Mouse (Mus musculus) intestine, postnatal 0 days (tissue): ENCODE measurements at regions not wholly inside any gene's neighbourhood (a gene's known extent, or its start where the extent isn't known, plus 50 kb on each side); places are given as distances from the start of the nearest gene placed in this dataset.

Source experiments
- ATAC-seq: fragments of 200-750 bp; cut with Nextera tagmentation; 2 replicates; pipeline ENCODE4 v1.8.0; 2017; ENCODE audit warnings: mild to moderate bottlenecking, moderate TSS enrichment, moderate library complexity
- H3K27ac ChIP-seq: fragments of 300-500 bp; sonication (generic); 2 replicates; pipeline ENCODE4 v1.5.1; 2014; ENCODE audit warnings: mild to moderate bottlenecking, low read depth, low read length, moderate library complexity
- H3K27me3 ChIP-seq: fragments of 300-500 bp; sonication (generic); replicated peaks from 2 replicates; pipeline ENCODE4 v1.6.1; 2014; ENCODE audit warnings: low read length, mixed read lengths; ENCODE audit not compliant: control insufficient read depth, insufficient read depth
- H3K36me3 ChIP-seq: fragments of 300-500 bp; sonication (generic); 2 replicates; pipeline ENCODE4 v1.6.1; 2014; ENCODE audit warnings: mild to moderate bottlenecking, moderate library complexity; ENCODE audit not compliant: control insufficient read depth, insufficient read depth
- H3K4me1 ChIP-seq: fragments of 300-500 bp; sonication (generic); replicated peaks from 2 replicates; pipeline ENCODE4 v1.6.1; 2014; ENCODE audit warnings: antibody characterized with exemption, low read length, mixed read lengths; ENCODE audit not compliant: control insufficient read depth, insufficient read depth
- H3K4me2 ChIP-seq: fragments of 300-500 bp; sonication (generic); replicated peaks from 2 replicates; pipeline ENCODE4 v1.6.1; 2014; ENCODE audit warnings: low read depth, mild to moderate bottlenecking, moderate library complexity
- H3K4me3 ChIP-seq: fragments of 300-500 bp; sonication (generic); 2 replicates; pipeline ENCODE4 v1.5.1; 2014; ENCODE audit warnings: low read depth, low read length
- H3K9ac ChIP-seq: fragments of 300-500 bp; sonication (generic); 2 replicates; pipeline ENCODE4 v1.6.1; 2014; ENCODE audit warnings: mild to moderate bottlenecking, low read depth, low read length
- H3K9me3 ChIP-seq: fragments of 300-500 bp; sonication (generic); 2 replicates; pipeline ENCODE4 v1.6.1; 2016; ENCODE audit warnings: mixed run types; ENCODE audit not compliant: control insufficient read depth
- CTCF ChIP-seq: sonication (generic); IDR thresholded peaks from 2 replicates; pipeline ENCODE4 v1.5.1; 2016; ENCODE audit warnings: low read depth, mild to moderate bottlenecking, control low read depth, antibody characterized with exemption, moderate library complexity
- WGBS: fragments of 180-500 bp; shearing (Covaris S2); extraction: QIAGEN DNeasy Blood & Tissue Kit; methylation state at CpG from one replicate; pipeline ENCODE4 v1.1.7; 2014; 5-methylcytosine and 5-hydroxymethylcytosine counted together

- no peak for TF ChIP-seq CTCF
- no peaks in the 10 kb centered on the region for H3K27me3 ChIP-seq
- H3K27ac ChIP-seq = no peak overlapping the region
- no peaks in the 10 kb centered on the region for H3K4me1 ChIP-seq
- 92% methylated on average over 4 of the region's 4 CpGs for WGBS
- no peaks in the 10 kb centered on the region for H3K9me3 ChIP-seq
- H3K4me3 ChIP-seq = no peak overlapping the region
- no peaks in the 10 kb centered on the region for H3K36me3 ChIP-seq
- no peak overlapping the region for H3K4me2 ChIP-seq
- H3K9ac ChIP-seq = no peak overlapping the region
- ATAC-seq = no peak
Observed at GRCm38 (mm10) chr7:137653837-137654236, 216.4 kb downstream of the Glrx3 start.

GRCm38 (mm10) chr7:137667165-137667564, 229.8 kb downstream of the Glrx3 start:
- H3K9ac ChIP-seq = no peak overlapping the region
- H3K4me1 ChIP-seq = no peaks in the 10 kb centered on the region

GRCm38 (mm10) chr7:137671156-137671555, 233.7 kb downstream of the Glrx3 start:
- no peak overlapping the region for H3K4me3 ChIP-seq
- no peak overlapping the region for H3K27ac ChIP-seq
- H3K4me2 ChIP-seq = no peak overlapping the region
- ATAC-seq = no peak
- no peaks in the 10 kb centered on the region for H3K36me3 ChIP-seq
- H3K27me3 ChIP-seq = no peaks in the 10 kb centered on the region
- 47% methylated on average over 4 of the region's 4 CpGs for WGBS
- no peak for TF ChIP-seq CTCF
- H3K9ac ChIP-seq = no peak overlapping the region
- no peaks in the 10 kb centered on the region for H3K4me1 ChIP-seq
- H3K9me3 ChIP-seq = no peaks in the 10 kb centered on the region

More at GRCm38 (mm10) chr7:137667165-137667564, 229.8 kb downstream of the Glrx3 start:
- Histone ChIP-seq H3K36me3 (no peaks in the 10 kb centered on the region), H3K9me3 (no peaks in the 10 kb centered on the region), H3K27ac (no peak overlapping the region), H3K4me3 (no peak overlapping the region), H3K4me2 (no peak overlapping the region), H3K27me3 (no peaks in the 10 kb centered on the region)
- no peak for TF ChIP-seq CTCF
- 89% methylated on average over 2 of the region's 2 CpGs for WGBS
- no peak for ATAC-seq

- no peak for TF ChIP-seq CTCF
- H3K27me3 ChIP-seq = no peaks in the 10 kb centered on the region
- ATAC-seq = no peak
- H3K36me3 ChIP-seq = no peaks in the 10 kb centered on the region
- H3K4me2 ChIP-seq = no peak overlapping the region
- H3K4me3 ChIP-seq = no peak overlapping the region
- no peaks in the 10 kb centered on the region for H3K9me3 ChIP-seq
- no peak overlapping the region for H3K27ac ChIP-seq
- no peaks in the 10 kb centered on the region for H3K4me1 ChIP-seq
- no peak overlapping the region for H3K9ac ChIP-seq
- 68% methylated on average over 1 of the region's 1 CpGs for WGBS
Observed at GRCm38 (mm10) chr7:137674596-137674995, 237.2 kb downstream of the Glrx3 start.

- Histone ChIP-seq H3K4me3 (no peak overlapping the region), H3K27me3 (no peaks in the 10 kb centered on the region), H3K4me2 (no peak overlapping the region), H3K4me1 (no peaks in the 10 kb centered on the region), H3K27ac (no peak overlapping the region), H3K9me3 (no peaks in the 10 kb centered on the region), H3K36me3 (no peaks in the 10 kb centered on the region), H3K9ac (no peak overlapping the region)
- 84% methylated on average over 5 of the region's 5 CpGs for WGBS
- TF ChIP-seq CTCF = no peak
- ATAC-seq = no peak
Observed at GRCm38 (mm10) chr7:137675381-137675780, 238.0 kb downstream of the Glrx3 start.

GRCm38 (mm10) chr7:137684826-137685225, 247.4 kb downstream of the Glrx3 start:
- 69% methylated on average over 6 of the region's 6 CpGs for WGBS
- Histone ChIP-seq H3K27me3 (no peaks in the 10 kb centered on the region), H3K4me3 (no peak overlapping the region), H3K36me3 (no peaks in the 10 kb centered on the region), H3K4me2 (no peak overlapping the region), H3K9ac (no peak overlapping the region), H3K27ac (no peak overlapping the region), H3K9me3 (no peaks in the 10 kb centered on the region), H3K4me1 (no peaks in the 10 kb centered on the region)
- no peak for ATAC-seq
- no peak for TF ChIP-seq CTCF

- Histone ChIP-seq H3K27ac (no peak overlapping the region), H3K4me2 (no peak overlapping the region), H3K9me3 (no peaks in the 10 kb centered on the region), H3K4me1 (no peaks in the 10 kb centered on the region), H3K9ac (no peak overlapping the region), H3K4me3 (no peak overlapping the region), H3K36me3 (no peaks in the 10 kb centered on the region), H3K27me3 (no peaks in the 10 kb centered on the region)
- TF ChIP-seq CTCF = no peak
- no peak for ATAC-seq
- 29% methylated on average over 6 of the region's 6 CpGs for WGBS
Observed at GRCm38 (mm10) chr7:137685320-137685719, 247.9 kb downstream of the Glrx3 start.
